Mouse (Mus musculus) kidney, embryonic 16.5 days (tissue): Measurements from ENCODE around the gene Syt13. TPM values are rescaled to one million over a fixed set of nuclear protein-coding genes. Genes with fewer than 3 reads are reported as not detected.

Source experiments
- ATAC-seq: fragments of 200-750 bp; cut with Nextera tagmentation; 2 replicates; pipeline ENCODE4 v1.8.0; 2017; ENCODE audit warnings: moderate TSS enrichment; ENCODE audit not compliant: low FRiP score, low TSS enrichment
- H3K27ac ChIP-seq: fragments of 300-500 bp; sonication (generic); 2 replicates; pipeline ENCODE4 v1.5.1; 2014; ENCODE audit warnings: low read length
- H3K27me3 ChIP-seq: fragments of 300-500 bp; sonication (generic); 2 replicates; pipeline ENCODE4 v1.6.1; 2014; ENCODE audit warnings: low read length, control low read depth, mixed read lengths; ENCODE audit not compliant: insufficient read depth
- H3K36me3 ChIP-seq: fragments of 300-500 bp; sonication (generic); 2 replicates; pipeline ENCODE4 v1.6.1; 2014; ENCODE audit warnings: low read length, control low read depth, mixed read lengths; ENCODE audit not compliant: insufficient read depth
- H3K4me1 ChIP-seq: fragments of 300-500 bp; sonication (generic); 2 replicates; pipeline ENCODE4 v1.6.1; 2014; ENCODE audit warnings: low read length, control low read depth, mixed read lengths; ENCODE audit not compliant: insufficient read depth
- H3K4me2 ChIP-seq: fragments of 300-500 bp; sonication (generic); replicated peaks from 2 replicates; pipeline ENCODE4 v1.6.1; 2014; ENCODE audit warnings: low read depth, low read length
- H3K4me3 ChIP-seq: fragments of 300-500 bp; sonication (generic); 2 replicates; pipeline ENCODE4 v1.5.1; 2014; ENCODE audit warnings: mild to moderate bottlenecking, low read length
- H3K9ac ChIP-seq: fragments of 300-500 bp; sonication (generic); replicated peaks from 2 replicates; pipeline ENCODE4 v1.6.1; 2014; ENCODE audit warnings: low read length
- H3K9me3 ChIP-seq: fragments of 300-500 bp; sonication (generic); 2 replicates; pipeline ENCODE4 v1.6.1; 2016; ENCODE audit warnings: low read length, control low read depth
- WGBS: fragments of 180-500 bp; shearing (Covaris S2); extraction: QIAGEN DNeasy Blood & Tissue Kit; methylation state at CpG from one replicate; pipeline ENCODE4 v1.1.7; 2014; 5-methylcytosine and 5-hydroxymethylcytosine counted together
- polyA plus RNA-seq: library from polyadenylated mRNA; unstranded; fragments of >200 nt; fragmentation: Nextera tagmentation; extraction: Ambion mirVana; gene quantifications from 2 replicates; pipeline ENCODE4 v1.2.1, GENCODE M21; 2015

Gene Syt13
- polyA plus RNA-seq, 1 experiment from 2014 or later = 5.7 TPM

DNA sequence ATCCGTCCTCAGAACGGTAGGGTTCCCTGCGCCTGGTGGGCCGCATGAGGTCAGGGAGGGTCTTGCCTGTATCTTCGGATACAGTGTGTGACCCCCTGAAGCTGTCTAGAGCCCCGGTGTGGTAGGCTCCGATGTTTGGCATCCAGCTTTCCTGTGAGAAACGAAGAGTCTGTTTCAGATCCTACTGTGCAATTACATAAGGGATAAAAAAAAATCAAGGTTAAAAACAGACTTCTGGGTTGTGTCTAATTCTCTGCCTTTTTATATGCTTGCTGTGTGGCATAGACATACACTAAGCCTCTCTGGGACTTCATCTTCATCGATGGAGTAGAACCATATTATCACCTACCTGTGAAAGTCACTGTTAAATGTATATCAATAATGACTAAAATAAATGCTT is 26.1 kb downstream of the Syt13 start:
- Histone ChIP-seq H3K27ac (no peak overlapping the region), H3K9me3 (no peaks in the 10 kb centered on the region), H3K4me2 (no peak overlapping the region), H3K9ac (no peak overlapping the region), H3K36me3 (no peaks in the 10 kb centered on the region), H3K27me3 (no peaks in the 10 kb centered on the region), H3K4me1 (no peaks in the 10 kb centered on the region), H3K4me3 (no peak overlapping the region)
- no peak for ATAC-seq
- 87% methylated on average over 9 of the region's 9 CpGs for WGBS

DNA sequence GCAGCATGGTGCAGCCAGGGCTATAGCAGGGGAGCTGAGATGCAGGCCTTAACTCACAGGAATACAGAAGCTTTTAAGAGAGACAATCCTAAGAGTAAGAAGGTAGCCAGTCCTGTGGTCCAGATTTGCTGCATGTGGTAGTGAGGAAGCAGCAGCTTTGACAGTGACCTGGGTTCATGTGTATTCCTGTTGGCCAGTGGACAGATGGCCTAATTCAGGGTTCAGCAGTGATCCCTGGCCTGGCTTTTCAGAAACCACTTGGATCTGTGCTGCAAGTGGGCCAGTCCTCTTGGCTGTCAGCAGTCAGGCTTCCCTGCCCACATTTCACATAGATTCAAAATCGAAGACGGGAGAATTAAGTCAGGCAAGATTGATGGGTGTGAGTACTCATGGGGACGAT is 26.6 kb downstream of the Syt13 start:
- Histone ChIP-seq H3K9ac (no peak overlapping the region), H3K9me3 (no peaks in the 10 kb centered on the region), H3K4me1 (no peaks in the 10 kb centered on the region), H3K36me3 (no peaks in the 10 kb centered on the region), H3K27ac (no peak overlapping the region), H3K4me3 (no peak overlapping the region), H3K4me2 (no peak overlapping the region), H3K27me3 (no peaks in the 10 kb centered on the region)
- 65% methylated on average over 3 of the region's 3 CpGs for WGBS
- no peak for ATAC-seq

DNA sequence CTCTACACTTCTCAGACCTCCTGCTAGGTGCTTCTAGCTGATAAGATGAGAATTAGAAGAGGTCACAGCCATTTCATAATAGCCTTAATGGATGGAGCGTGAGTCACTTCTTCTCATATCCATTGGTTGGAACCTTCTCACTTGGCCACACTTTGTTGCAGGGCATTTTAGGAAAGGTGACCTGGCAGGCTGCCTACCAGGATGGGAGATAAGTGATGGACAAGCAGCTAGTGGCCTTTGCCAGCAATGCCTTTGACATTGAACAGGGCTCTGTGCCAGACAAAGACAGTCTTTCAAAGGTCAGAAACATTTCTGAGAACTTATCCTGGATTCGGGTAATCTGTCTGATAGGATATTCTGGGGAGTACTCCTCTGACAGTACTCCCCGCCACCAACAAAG is 28.5 kb downstream of the Syt13 start:
- Histone ChIP-seq H3K9ac (no peak overlapping the region), H3K9me3 (no peaks in the 10 kb centered on the region), H3K4me3 (no peak overlapping the region), H3K36me3 (no peaks in the 10 kb centered on the region), H3K27ac (no peak overlapping the region), H3K27me3 (no peaks in the 10 kb centered on the region), H3K4me2 (no peak overlapping the region), H3K4me1 (peaks cover 10% of the 10 kb centered on the region)
- no peak for ATAC-seq
- 80% methylated on average over 3 of the region's 3 CpGs for WGBS

DNA sequence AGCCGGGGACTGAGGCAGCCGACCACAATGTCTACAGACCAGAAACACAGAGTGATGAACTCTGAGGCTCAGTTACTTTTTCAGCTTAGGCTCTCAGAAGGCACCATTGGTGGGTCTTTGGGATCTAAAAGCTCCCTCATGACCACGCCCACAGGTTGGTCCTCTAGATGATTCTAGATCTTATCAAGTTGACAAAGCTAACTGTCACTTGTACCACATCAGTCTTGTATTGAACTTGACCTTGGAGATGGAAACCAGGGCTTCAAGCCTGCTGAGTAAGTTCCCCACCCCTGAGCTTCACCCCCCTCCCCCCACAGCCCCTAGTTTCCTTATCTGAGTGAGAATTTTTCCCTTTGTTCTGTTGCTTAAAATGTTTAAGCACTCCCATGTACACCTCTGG is 29.5 kb downstream of the Syt13 start:
- no peak overlapping the region for H3K4me2 ChIP-seq
- no peaks in the 10 kb centered on the region for H3K9me3 ChIP-seq
- peaks cover 15% of the 10 kb centered on the region for H3K4me1 ChIP-seq
- no peak for ATAC-seq
- WGBS = 89% methylated on average over 3 of the region's 3 CpGs
- no peak overlapping the region for H3K27ac ChIP-seq
- H3K4me3 ChIP-seq = no peak overlapping the region
- no peaks in the 10 kb centered on the region for H3K27me3 ChIP-seq
- no peaks in the 10 kb centered on the region for H3K36me3 ChIP-seq
- H3K9ac ChIP-seq = no peak overlapping the region

DNA sequence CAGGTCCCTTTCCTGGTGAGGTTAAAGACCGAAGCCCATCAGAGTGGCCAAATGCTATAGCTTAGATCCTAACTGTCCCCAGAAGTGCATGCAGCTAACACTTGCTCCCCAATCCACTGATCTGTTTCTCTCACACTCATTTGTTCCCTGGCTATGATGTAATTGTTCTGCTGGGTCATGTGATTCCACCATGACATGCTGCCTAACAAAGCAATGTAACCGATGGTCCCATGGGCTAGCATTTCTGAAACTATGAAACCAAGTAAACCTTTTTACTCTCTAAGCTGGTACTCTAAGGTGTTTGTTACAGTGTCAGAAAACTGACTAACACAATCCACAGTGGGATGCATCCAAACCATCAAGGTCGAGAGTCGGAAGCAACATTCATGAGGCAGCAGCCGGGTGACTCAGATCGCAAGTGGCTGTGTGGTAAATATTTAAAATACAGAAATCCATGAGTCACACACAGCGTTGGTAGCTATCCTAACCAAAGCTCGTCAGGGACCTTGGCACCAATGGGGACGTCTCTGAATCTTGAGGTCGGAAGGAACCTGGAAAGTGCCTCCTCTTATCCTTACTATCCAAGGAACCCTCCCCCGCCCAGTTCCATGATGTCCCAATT is 30.3 kb downstream of the Syt13 start:
- 92% methylated on average over 11 of the region's 11 CpGs for WGBS
- H3K4me1 ChIP-seq = peaks cover 15% of the 10 kb centered on the region
- no peaks in the 10 kb centered on the region for H3K9me3 ChIP-seq
- H3K4me2 ChIP-seq = no peak overlapping the region
- H3K36me3 ChIP-seq = no peaks in the 10 kb centered on the region
- H3K27me3 ChIP-seq = no peaks in the 10 kb centered on the region
- no peak overlapping the region for H3K9ac ChIP-seq
- no peak for ATAC-seq
- no peak overlapping the region for H3K4me3 ChIP-seq
- no peak overlapping the region for H3K27ac ChIP-seq

- Histone ChIP-seq H3K4me1 (peaks cover 15% of the 10 kb centered on the region), H3K36me3 (no peaks in the 10 kb centered on the region), H3K9ac (no peak overlapping the region), H3K4me2 (no peak overlapping the region), H3K9me3 (no peaks in the 10 kb centered on the region), H3K27me3 (no peaks in the 10 kb centered on the region), H3K4me3 (no peak overlapping the region), H3K27ac (no peak overlapping the region)
- WGBS = 90% methylated on average over 11 of the region's 11 CpGs
- ATAC-seq = no peak
Measured at GRCm38 (mm10) chr2:92945824-92946598, 31.1 kb downstream of the Syt13 start.

DNA sequence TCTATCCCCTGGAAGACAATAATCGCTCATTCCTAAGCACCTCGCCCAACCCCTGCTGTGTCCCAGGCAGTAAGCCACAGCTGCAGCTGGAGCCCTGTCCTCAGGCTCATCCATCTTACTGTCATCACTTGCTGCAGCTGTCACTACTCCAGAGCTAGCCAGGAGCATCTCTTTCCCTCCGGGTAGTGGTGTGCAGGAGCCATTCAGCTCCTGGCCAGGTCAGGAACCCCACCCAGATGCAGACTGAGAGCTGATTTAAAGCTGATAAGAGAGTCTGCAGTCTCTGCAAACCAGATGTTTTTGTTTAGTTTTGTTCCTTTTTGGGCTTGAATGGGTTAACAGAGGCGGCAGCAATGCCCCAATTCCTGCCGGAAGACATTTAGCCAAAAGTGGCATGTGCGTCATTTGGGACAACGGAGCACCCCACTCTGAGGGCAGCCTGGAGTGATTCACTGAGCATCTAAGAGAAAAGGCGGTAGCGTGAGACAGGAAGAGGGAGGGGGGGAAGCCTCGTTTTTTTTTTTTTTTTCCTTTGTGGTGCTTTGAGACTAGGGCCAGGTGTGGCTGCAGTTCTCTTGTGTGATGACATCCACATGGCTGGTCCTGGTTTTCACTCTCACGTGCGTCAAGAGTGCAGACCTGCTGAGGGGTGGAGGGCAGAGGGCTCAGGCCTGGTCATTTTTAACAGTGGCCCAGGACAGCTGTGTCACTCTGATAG is 33.2 kb downstream of the Syt13 start:
- no peaks in the 10 kb centered on the region for H3K36me3 ChIP-seq
- H3K27ac ChIP-seq = no peak overlapping the region
- H3K4me1 ChIP-seq = peaks cover 15% of the 10 kb centered on the region
- no peaks in the 10 kb centered on the region for H3K27me3 ChIP-seq
- H3K9ac ChIP-seq = no peak overlapping the region
- no peak for ATAC-seq
- H3K9me3 ChIP-seq = no peaks in the 10 kb centered on the region
- WGBS = 9% methylated on average over 12 of the region's 12 CpGs
- no peak overlapping the region for H3K4me3 ChIP-seq
- no peak overlapping the region for H3K4me2 ChIP-seq

GRCm38 (mm10) chr2:92948699-92949300 is 33.9 kb downstream of the Syt13 start:
- WGBS = 31% methylated on average over 7 of the region's 7 CpGs
- H3K36me3 ChIP-seq = no peaks in the 10 kb centered on the region
- no peaks in the 10 kb centered on the region for H3K9me3 ChIP-seq

DNA sequence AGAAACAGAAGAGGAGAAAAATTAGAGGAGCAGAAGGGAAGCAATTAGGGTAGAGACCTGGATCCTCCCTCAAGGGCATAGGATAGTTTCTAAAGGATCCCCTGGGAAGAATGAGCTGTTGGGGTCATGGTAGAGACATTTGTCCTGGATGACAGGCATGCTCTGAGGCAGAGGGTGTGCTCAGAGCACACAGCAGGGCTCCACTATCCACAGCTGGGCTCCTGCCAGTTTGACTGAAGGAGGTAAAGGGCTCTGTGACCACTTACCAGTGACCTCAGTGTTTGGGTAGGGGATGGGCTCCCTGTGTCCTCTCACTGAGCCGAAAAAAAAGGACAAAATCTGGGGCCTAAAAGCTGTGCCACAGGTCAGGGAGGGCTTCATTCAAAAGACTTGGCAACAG is 34.6 kb downstream of the Syt13 start:
- Histone ChIP-seq H3K9ac (no peak overlapping the region), H3K9me3 (no peaks in the 10 kb centered on the region), H3K27me3 (no peaks in the 10 kb centered on the region), H3K27ac (no peak overlapping the region), H3K4me2 (no peak overlapping the region), H3K4me3 (no peak overlapping the region), H3K4me1 (peaks cover 15% of the 10 kb centered on the region), H3K36me3 (no peaks in the 10 kb centered on the region)
- 8% methylated on average over 1 of the region's 1 CpGs for whole genome bisulfite sequencing
- no peak for ATAC-seq

More at GRCm38 (mm10) chr2:92948699-92949300, 33.9 kb downstream of the Syt13 start:
- Histone ChIP-seq H3K27me3 (no peaks in the 10 kb centered on the region), H3K4me2 (no peak overlapping the region), H3K9ac (no peak overlapping the region), H3K4me3 (no peak overlapping the region), H3K4me1 (peaks cover 15% of the 10 kb centered on the region), H3K27ac (no peak overlapping the region)
- ATAC-seq = no peak
